Mouse (Mus musculus): Measurements from ENCODE around the gene Pkn1.

DNA sequence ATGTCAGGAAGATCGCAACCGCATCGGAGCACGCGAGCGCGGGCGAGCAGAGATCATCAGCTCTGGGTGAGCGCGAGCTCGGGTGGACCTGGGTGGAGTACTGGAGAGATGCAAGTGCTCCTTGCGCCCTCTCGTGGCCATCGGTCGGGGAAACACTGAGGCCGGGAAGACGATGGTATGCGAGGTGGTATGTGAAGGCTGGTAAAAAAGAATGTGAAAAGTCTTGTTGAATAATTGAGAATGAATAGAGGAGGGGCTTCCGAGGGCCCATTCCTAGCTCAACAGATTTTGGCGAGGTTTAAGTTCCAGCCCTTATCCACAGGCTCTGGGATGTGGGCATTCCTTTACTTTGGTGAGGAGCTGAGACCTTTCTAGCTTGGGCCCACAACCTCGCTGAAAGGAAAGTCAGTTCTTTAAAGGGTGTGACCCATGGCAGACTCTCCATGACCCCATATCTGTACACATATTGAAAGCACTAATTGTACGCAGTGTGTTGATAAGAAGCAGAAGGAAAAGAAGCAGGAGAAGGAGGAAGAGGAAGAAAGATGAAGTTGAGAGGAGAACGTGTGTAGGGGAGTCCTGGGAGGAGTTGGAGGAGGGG is 76.5 kb downstream of the Pkn1 start:
- TF ChIP-seq HCFC1 (IDR thresholded peaks at IDR 0.05; ENCODE audit: borderline replicate concordance, insufficient read depth, low read length) (no peak), MAFK (IDR thresholded peaks at IDR 0.05; ENCODE audit: insufficient read depth, low read depth, low read length) (no peak), ZNF384 (IDR thresholded peaks at IDR 0.05; ENCODE audit: low read depth, low read length) (no peak)

All from ES-E14 (cell line).